Mouse (Mus musculus) gastrocnemius, postnatal 25 days (tissue): ENCODE data around the gene Pgr. TPM values are rescaled to one million over a fixed set of nuclear protein-coding genes. Genes with fewer than 3 reads are reported as not detected.

ENCODE experiments used
- total RNA-seq, 2 experiments: library from RNA; stranded (reverse); gene quantifications; 1 replicate in 1 of 2; 2 replicates in 1 of 2; pipeline ENCODE4 v1.2.3; 2021

The Pgr gene
- total RNA-seq, 2 experiments from 2014 or later: 0.03 TPM; not detected in 1

Other genes with a start within 250 kb of the Pgr start
- not detected for gene Gm16485, start 72.0 kb downstream of the Pgr start, total RNA-seq